Mouse (Mus musculus) megakaryocyte, embryonic 14.5 days (primary cell): ENCODE data around the gene Tenm3.

Experiments used
- FLI1 ChIP-seq: IDR thresholded peaks from 2 replicates; pipeline ENCODE4 v1.6.1; 2012; ENCODE audit warnings: low read length, inconsistent platforms, mixed read lengths
- GATA1 ChIP-seq: IDR thresholded peaks from 3 replicates; pipeline ENCODE4 v1.6.1; 2012; ENCODE audit warnings: mixed read lengths, low read length, inconsistent platforms, borderline replicate concordance

DNA sequence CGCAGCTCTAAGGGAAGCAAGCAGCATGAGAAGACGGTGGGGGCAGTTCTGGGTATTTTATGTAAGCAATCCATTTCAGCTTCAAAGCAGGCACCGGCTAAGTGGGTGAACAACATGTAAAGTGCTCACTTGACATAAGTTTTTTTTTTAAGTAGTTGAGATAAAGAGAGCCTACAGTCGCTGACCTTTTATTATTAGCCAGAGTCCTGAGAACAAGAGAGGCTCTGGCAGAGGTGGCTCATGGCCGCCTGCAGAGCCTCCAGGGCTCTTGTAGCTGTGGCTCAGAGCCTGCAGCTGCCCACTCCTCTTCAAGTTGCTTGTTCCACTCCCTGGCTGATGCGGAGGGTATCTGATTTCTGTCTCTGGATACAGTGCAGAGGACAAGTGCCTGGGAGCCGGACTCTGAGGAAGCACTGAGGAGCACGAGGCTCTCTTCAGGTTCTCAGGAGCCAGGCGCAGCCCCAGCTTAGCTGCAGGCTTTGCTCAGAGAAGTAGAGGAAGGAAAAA lies 68.2 kb downstream of the Tenm3 start:
- no peak for TF ChIP-seq GATA1
- TF ChIP-seq FLI1: no peak
